Mouse (Mus musculus): ENCODE data around the gene Riok1. TPM values are rescaled to one million over a fixed set of nuclear protein-coding genes. Genes with fewer than 3 reads are reported as not detected.

The Riok1 gene
- total RNA-seq, 4 experiments from 2014 or later = 27.2 to 28.4 (median 27.5) TPM

GRCm38 (mm10) chr13:38064854-38065663 lies 28.3 kb downstream of the Riok1 start:
- DNase-seq (ENCODE audit: low spot score in 2 of 2) = no peak

DNA sequence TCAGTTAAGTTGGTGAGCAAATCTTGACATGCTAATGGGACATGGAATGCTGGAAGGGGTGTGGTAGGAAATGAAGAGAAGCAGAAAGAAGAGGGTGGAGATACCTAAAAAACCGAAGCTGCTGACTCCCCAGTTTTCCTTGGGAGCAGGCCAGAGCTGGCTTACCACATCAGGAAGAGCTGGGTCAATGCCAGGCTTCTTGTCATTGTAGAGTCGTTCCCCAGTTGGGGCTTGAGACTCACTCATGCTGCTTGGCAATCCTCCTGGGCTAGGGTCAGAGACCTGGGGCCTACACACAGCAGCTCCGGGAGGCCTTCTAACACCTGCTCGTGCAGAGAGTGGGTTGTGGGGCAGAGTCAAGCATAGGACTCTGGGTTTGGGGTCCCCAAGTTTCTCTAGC lies 34.1 kb downstream of the Riok1 start:
- DNase-seq (ENCODE audit: low spot score in 2 of 2) = no peak

DNA sequence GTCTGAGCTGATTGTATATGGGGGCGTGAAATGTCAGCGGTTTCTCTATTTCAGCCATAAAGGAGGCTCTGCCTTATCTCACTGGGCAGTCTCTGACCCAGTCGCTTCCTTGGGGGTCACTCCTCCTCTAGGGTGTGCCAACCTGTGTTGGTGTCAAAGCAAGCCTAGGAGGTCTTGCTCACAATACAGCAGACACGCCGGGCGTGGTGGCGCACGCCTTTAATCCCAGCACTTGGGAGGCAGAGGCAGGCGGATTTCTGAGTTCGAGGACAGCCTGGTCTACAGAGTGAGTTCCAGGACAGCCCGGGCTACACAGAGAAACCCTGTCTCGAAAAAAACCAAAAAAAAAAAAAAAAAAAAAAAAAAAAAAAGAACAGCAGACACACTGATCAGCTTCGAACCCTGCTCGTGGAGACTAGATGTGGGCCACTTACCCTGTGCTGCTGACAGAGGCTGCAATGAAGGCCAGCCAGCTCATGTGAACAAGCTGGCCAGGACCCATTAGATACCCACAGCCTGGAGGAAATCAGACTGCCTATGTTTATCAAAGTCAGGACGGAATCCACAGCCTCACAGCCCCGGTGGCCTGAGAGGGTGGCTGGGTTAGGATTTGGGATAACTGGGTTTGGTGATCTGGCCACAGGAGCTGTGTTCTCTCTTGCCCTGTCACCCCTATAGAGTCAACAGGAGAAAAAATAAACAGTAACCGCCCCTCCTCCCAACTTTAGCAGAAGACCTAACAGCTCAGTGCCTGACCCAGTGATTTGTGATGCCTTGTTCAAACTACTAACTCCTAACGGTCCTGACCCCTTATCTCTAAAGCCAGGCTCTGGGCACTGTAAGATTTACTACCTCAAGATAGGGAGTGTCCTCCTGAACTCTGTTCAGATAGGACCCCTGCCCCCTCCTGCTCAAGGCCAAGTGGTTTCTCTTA lies 36.8 kb downstream of the Riok1 start:
- no peak for DNase-seq (ENCODE audit: low spot score in 2 of 2)

GRCm38 (mm10) chr13:38074404-38074803 lies 37.6 kb downstream of the Riok1 start:
- no peak for DNase-seq (ENCODE audit: low spot score in 2 of 2)

- no peak for DNase-seq (ENCODE audit: low spot score in 2 of 2)
These were observed 40.3 kb downstream of the Riok1 start for GRCm38 (mm10) chr13:38077113-38077512.

DNA sequence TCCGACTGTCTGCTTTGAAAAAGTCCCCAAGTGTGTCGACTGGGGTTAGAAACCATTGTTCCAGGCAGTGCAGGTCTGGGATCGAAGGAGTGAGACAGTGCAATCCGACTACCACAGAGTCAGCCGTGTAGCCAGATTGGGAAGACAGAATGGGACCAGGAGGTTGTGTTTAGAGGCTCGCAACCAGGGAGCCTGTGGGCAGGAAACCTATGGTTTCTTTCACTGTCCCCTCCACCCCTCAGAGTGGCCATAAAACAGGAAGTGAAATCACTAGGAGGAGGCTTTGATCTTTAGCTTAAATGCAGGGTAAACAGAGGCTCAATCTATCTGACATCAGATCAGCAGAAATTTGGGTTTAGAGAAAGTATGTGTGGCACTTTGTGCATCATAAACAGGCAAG lies 42.0 kb downstream of the Riok1 start:
- DNase-seq (ENCODE audit: low spot score in 2 of 2) = no peak

- DNase-seq (ENCODE audit: low spot score in 2 of 2) = no peak
These were observed 42.6 kb downstream of the Riok1 start for GRCm38 (mm10) chr13:38079366-38079765.

GRCm38 (mm10) chr13:38080014-38080413 lies 43.2 kb downstream of the Riok1 start:
- no peak for DNase-seq (ENCODE audit: low spot score in 2 of 2)

GRCm38 (mm10) chr13:38080725-38081124 lies 43.9 kb downstream of the Riok1 start:
- no peak for DNase-seq (ENCODE audit: low spot score in 2 of 2)

- DNase-seq (ENCODE audit: low spot score in 2 of 2) = no peak
These were observed 44.4 kb downstream of the Riok1 start for GRCm38 (mm10) chr13:38081161-38081560.

- no peak for DNase-seq (ENCODE audit: low spot score in 2 of 2)
These were observed 49.9 kb downstream of the Riok1 start for GRCm38 (mm10) chr13:38086711-38087110.

DNA sequence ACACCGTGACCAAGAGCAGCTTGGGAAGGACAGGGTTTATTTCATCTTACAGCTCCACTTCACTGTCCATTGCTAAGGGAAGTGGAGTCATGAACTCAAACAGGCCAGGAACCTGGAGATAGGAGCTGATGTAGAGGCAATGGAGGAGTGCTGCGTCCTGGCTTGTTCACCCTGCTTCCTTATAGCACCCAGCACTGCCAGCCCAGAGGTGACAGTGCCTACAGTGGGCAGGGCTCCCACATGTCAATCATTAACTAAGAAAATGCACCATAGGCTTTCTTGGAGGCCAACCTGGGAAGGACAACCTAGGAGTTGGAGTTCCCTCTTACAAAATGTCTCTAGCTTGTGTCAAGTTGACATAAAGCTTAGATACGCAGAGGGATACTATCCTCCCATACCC lies 51.2 kb downstream of the Riok1 start:
- no peak for DNase-seq (ENCODE audit: low spot score in 2 of 2)

- no peak for DNase-seq (ENCODE audit: low spot score in 2 of 2)
These were observed 52.7 kb downstream of the Riok1 start for GRCm38 (mm10) chr13:38089449-38089848.

- no peak for DNase-seq (ENCODE audit: low spot score in 2 of 2)
These were observed 53.1 kb downstream of the Riok1 start for GRCm38 (mm10) chr13:38089871-38090270.

DNA sequence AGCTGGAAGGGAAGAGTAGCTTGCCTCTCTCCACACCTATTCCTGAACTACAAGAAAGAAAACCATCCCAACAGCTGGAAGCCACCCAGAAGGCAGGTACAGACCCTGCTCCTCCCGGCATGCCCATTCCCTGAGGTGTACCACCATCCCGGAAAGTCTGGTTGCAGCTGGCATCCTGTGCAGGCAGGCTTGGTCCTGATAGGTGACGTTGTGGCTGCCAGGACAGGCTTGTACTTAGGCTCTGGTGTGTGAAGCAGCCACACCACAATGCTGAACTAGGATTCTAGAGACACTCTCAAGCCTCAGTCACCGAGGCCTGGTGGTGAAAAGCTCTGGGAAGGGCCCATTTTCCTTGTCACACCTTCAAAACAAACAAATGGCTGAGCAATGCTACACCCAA lies 59.4 kb downstream of the Riok1 start:
- DNase-seq (ENCODE audit: low spot score in 2 of 2) = no peak

DNA sequence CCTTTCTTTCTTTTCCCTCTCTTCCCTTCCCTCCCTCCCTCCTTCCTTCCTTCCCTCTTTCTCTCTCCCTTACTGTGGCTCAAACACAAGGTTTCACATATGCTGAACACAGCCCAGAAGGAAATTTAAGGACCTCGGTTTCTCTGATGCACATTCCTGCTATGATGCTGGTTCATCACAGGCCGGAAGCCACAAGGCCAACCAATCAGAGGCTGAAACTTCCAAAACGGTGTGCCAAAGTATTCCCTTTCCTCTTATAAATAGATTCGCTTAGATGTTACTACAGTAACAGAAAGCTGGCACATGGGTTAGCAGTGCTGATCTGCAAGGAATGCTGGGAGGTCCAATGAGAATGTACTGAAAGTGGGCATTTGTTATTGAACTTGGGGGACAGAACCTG lies 66.6 kb downstream of the Riok1 start:
- DNase-seq (ENCODE audit: low spot score in 2 of 2) = no peak

- no peak for DNase-seq (ENCODE audit: low spot score in 2 of 2)
These were observed 67.7 kb downstream of the Riok1 start for GRCm38 (mm10) chr13:38104501-38104900.

DNA sequence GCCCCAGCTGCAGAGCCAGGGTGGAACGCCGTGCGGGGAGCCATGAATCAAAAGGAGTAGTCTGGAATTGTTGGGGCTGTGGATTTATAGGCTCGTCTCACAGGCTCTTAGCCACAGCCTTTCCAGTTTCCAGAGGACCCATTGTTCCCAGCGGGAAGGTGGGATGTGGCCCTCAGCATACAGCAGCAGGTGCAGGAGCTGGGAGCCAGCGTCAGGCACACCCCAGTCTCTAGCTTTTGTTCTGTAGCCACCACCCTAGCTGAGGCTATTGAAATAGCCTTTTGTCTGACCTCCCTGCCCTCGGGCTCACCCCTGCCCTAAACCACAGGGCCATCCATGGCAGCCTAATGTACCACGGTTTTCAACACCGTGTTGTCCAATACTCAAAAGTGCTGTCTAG lies 72.3 kb downstream of the Riok1 start:
- no peak for DNase-seq (ENCODE audit: low spot score in 2 of 2)
